Mouse (Mus musculus): ENCODE data around the gene Klhl2.

GRCm38 (mm10) chr8:64690306-64690705, 159.5 kb downstream of the Klhl2 start:
- TF ChIP-seq CTCF (IDR thresholded peaks at IDR 0.05; ENCODE audit: low read depth) (no peak), EP300 (IDR thresholded peaks at IDR 0.05; ENCODE audit: low read depth) (no peak)
